Mouse (Mus musculus): ENCODE data around the gene Tenm2. TPM values are rescaled to one million over a fixed set of nuclear protein-coding genes. Genes with fewer than 3 reads are reported as not detected.

The Tenm2 gene
- polyA plus RNA-seq, 1 experiment = 0.13 TPM

DNA sequence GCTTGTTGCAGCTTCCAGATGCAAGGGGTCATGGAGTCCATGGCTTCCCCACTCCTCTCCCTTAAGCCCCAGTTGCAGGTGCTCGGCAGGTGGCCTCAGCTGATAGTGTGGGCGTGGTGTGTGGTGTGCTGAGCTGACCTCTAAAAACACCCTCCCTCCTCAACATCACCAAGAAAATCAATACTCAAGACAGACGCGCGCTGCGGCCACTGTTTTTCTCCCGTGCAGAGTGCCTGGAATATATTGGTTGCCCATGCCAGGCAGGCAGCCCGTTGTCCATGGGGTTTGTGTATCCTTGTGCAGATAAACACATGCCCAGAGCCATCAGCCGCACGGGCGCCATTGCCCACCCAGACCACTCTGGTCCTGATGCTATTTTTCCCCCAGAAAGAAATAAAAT, 1007.1 kb downstream of the Tenm2 start:
- TF ChIP-seq POLR2A (IDR thresholded peaks at IDR 0.05; ENCODE audit: low read depth, low read length) (no peak), CTCF (IDR thresholded peaks at IDR 0.05; ENCODE audit: extremely low read depth, insufficient read length, insufficient replicate concordance, low read depth, low read length) (no peak)
- no peaks in the 10 kb centered on the region for H3K4me1 ChIP-seq (ENCODE audit: control insufficient read depth, insufficient read depth, insufficient read length, low read length)
- WGBS = 40% methylated on average over 11 of the region's 11 CpGs
- no peak overlapping the region for H3K4me3 ChIP-seq (ENCODE audit: low read depth, low read length)
- no peaks in the 10 kb centered on the region for H3K27me3 ChIP-seq (ENCODE audit: control insufficient read depth, insufficient read depth, low read length)
- H3K36me3 ChIP-seq (ENCODE audit: control insufficient read depth, insufficient read depth, low read length) = no peaks in the 10 kb centered on the region
- H3K27ac ChIP-seq (ENCODE audit: insufficient read depth, low read depth, low read length) = no peak overlapping the region

DNA sequence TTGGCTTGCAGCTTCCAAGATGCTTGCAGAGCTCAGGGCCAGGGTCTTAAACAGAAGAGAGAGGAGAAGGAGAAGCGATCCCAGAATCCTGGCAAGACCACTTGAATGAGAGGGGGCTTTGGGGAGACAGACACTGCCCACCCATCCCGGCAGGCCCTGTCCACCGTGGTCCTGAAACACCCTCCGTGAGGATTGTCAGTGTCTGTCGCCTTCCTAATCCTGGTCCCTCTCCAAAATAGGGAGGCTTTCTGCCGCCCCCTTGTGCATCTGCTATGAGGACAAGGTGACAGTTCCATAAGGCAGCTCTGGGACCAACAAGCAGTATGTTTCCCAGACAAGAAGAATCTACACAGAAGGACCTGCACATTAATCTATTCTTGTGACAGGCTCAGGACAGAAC, 1007.6 kb downstream of the Tenm2 start:
- 75% methylated on average over 6 of the region's 6 CpGs for WGBS

DNA sequence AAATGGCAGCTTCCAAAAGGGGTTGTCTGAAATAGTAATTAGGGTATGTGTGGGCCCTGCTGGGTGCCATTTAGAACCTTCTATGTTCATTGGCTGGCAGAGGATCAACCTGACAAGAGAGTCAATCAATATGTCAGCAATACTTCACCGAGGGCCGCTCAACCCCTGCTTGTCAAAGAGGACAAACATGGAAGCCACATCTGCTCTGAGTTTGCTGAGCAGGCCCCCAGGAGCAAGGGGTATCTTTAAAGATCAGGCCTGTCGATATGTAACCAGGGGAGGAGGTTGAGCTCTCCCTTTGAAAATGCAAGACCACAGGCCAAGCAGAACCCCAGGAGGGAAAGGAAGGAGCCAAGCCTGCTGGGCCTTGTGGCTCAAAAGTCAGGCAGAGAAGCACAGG, 1009.7 kb downstream of the Tenm2 start:
- no peak for TF ChIP-seq CTCF (IDR thresholded peaks at IDR 0.05; ENCODE audit: extremely low read depth, insufficient read length, insufficient replicate concordance, low read depth, low read length)

More for the DNA sequence above, 1007.6 kb downstream of the Tenm2 start:
- H3K4me1 ChIP-seq (ENCODE audit: control insufficient read depth, insufficient read depth, insufficient read length, low read length) = no peaks in the 10 kb centered on the region
- H3K36me3 ChIP-seq (ENCODE audit: control insufficient read depth, insufficient read depth, low read length) = no peaks in the 10 kb centered on the region
- no peaks in the 10 kb centered on the region for H3K27me3 ChIP-seq (ENCODE audit: control insufficient read depth, insufficient read depth, low read length)
- H3K4me3 ChIP-seq (ENCODE audit: low read depth, low read length) = no peak overlapping the region
- TF ChIP-seq POLR2A (IDR thresholded peaks at IDR 0.05; ENCODE audit: low read depth, low read length) (no peak), CTCF (IDR thresholded peaks at IDR 0.05; ENCODE audit: extremely low read depth, insufficient read length, insufficient replicate concordance, low read depth, low read length) (no peak)
- H3K27ac ChIP-seq (ENCODE audit: insufficient read depth, low read depth, low read length) = no peak overlapping the region

DNA sequence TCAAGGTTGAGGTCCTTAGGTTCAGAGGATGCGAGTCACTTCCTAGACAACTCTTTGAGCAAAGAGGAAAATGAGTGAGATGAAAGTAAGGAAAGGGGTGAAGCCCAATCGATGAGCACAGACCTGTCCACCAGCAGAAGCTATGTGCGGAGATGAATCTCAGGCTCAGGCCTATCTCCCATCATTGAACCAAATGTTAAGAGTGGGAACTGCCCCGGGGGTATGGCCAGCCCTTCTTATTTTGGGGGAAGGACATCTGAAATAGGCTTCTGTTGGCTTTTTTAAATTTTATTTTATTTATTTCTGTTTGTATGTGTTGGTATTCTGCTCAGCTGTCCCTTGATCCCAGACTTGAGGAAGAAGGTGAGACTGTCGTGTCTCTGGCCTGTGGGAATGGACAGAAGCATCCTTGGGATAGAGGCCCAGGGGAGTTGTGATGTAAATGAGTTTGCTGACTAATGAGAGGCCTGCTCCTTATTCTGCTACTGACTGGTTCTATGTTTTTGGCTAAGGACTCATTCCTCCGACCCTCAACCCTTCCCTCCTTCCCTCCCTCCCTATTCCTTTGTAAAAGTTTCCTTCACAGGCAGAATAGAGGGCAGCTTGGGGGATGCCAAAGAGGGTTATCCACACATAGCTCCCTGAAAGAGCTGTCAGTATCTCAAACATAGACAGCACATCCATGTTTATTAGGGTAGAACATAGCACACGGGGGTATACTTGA, 1011.9 kb downstream of the Tenm2 start:
- Histone ChIP-seq H3K4me1 (ENCODE audit: control insufficient read depth, insufficient read depth, insufficient read length, low read length) (no peaks in the 10 kb centered on the region), H3K27ac (ENCODE audit: insufficient read depth, low read depth, low read length) (no peak overlapping the region), H3K4me3 (ENCODE audit: low read depth, low read length) (no peak overlapping the region), H3K27me3 (ENCODE audit: control insufficient read depth, insufficient read depth, low read length) (no peaks in the 10 kb centered on the region), H3K36me3 (ENCODE audit: control insufficient read depth, insufficient read depth, low read length) (no peaks in the 10 kb centered on the region)
- TF ChIP-seq CTCF (IDR thresholded peaks at IDR 0.05; ENCODE audit: extremely low read depth, insufficient read length, insufficient replicate concordance, low read depth, low read length) (no peak), POLR2A (IDR thresholded peaks at IDR 0.05; ENCODE audit: low read depth, low read length) (no peak)
- WGBS = 87% methylated on average over 7 of the region's 7 CpGs

More for the DNA sequence above, 1009.7 kb downstream of the Tenm2 start:
- Histone ChIP-seq H3K36me3 (ENCODE audit: control insufficient read depth, insufficient read depth, low read length) (no peaks in the 10 kb centered on the region), H3K4me1 (ENCODE audit: control insufficient read depth, insufficient read depth, insufficient read length, low read length) (no peaks in the 10 kb centered on the region), H3K4me3 (ENCODE audit: low read depth, low read length) (no peak overlapping the region), H3K27ac (ENCODE audit: insufficient read depth, low read depth, low read length) (no peak overlapping the region), H3K27me3 (ENCODE audit: control insufficient read depth, insufficient read depth, low read length) (no peaks in the 10 kb centered on the region)
- WGBS = 50% methylated on average over 3 of the region's 3 CpGs

- Histone ChIP-seq H3K4me1 (ENCODE audit: control insufficient read depth, insufficient read depth, insufficient read length, low read length) (no peaks in the 10 kb centered on the region), H3K27ac (ENCODE audit: insufficient read depth, low read depth, low read length) (no peak overlapping the region), H3K4me3 (ENCODE audit: low read depth, low read length) (no peak overlapping the region), H3K36me3 (ENCODE audit: control insufficient read depth, insufficient read depth, low read length) (no peaks in the 10 kb centered on the region), H3K27me3 (ENCODE audit: control insufficient read depth, insufficient read depth, low read length) (no peaks in the 10 kb centered on the region)
- TF ChIP-seq CTCF (IDR thresholded peaks at IDR 0.05; ENCODE audit: extremely low read depth, insufficient read length, insufficient replicate concordance, low read depth, low read length) (no peak), POLR2A (IDR thresholded peaks at IDR 0.05; ENCODE audit: low read depth, low read length) (no peak)
- 92% methylated on average over 3 of the region's 3 CpGs for WGBS
Observed at GRCm38 (mm10) chr11:36222071-36222470, 1013.7 kb downstream of the Tenm2 start.

GRCm38 (mm10) chr11:36221271-36221975, 1014.3 kb downstream of the Tenm2 start:
- Histone ChIP-seq H3K4me1 (ENCODE audit: control insufficient read depth, insufficient read depth, insufficient read length, low read length) (no peaks in the 10 kb centered on the region), H3K27me3 (ENCODE audit: control insufficient read depth, insufficient read depth, low read length) (no peaks in the 10 kb centered on the region), H3K36me3 (ENCODE audit: control insufficient read depth, insufficient read depth, low read length) (no peaks in the 10 kb centered on the region), H3K27ac (ENCODE audit: insufficient read depth, low read depth, low read length) (no peak overlapping the region), H3K4me3 (ENCODE audit: low read depth, low read length) (no peak overlapping the region)
- peak; percentile 59; the same call in 1 of the 2 replicates for TF ChIP-seq CTCF (IDR thresholded peaks at IDR 0.05; ENCODE audit: extremely low read depth, insufficient read length, insufficient replicate concordance, low read depth, low read length)
- no peak for TF ChIP-seq POLR2A (IDR thresholded peaks at IDR 0.05; ENCODE audit: low read depth, low read length)
- WGBS = 16% methylated on average over 10 of the region's 10 CpGs

GRCm38 (mm10) chr11:36220651-36221050, 1015.1 kb downstream of the Tenm2 start:
- H3K27me3 ChIP-seq (ENCODE audit: control insufficient read depth, insufficient read depth, low read length) = no peaks in the 10 kb centered on the region
- 28% methylated on average over 5 of the region's 5 CpGs for whole genome bisulfite sequencing
- H3K36me3 ChIP-seq (ENCODE audit: control insufficient read depth, insufficient read depth, low read length) = no peaks in the 10 kb centered on the region
- no peak overlapping the region for H3K4me3 ChIP-seq (ENCODE audit: low read depth, low read length)
- no peaks in the 10 kb centered on the region for H3K4me1 ChIP-seq (ENCODE audit: control insufficient read depth, insufficient read depth, insufficient read length, low read length)
- no peak for TF ChIP-seq CTCF (IDR thresholded peaks at IDR 0.05; ENCODE audit: extremely low read depth, insufficient read length, insufficient replicate concordance, low read depth, low read length)
- no peak for TF ChIP-seq POLR2A (IDR thresholded peaks at IDR 0.05; ENCODE audit: low read depth, low read length)
- H3K27ac ChIP-seq (ENCODE audit: insufficient read depth, low read depth, low read length) = no peak overlapping the region

Data from small intestine, adult 2 months (tissue).